Mouse (Mus musculus): ENCODE results near the gene Ccdc50.

DNA sequence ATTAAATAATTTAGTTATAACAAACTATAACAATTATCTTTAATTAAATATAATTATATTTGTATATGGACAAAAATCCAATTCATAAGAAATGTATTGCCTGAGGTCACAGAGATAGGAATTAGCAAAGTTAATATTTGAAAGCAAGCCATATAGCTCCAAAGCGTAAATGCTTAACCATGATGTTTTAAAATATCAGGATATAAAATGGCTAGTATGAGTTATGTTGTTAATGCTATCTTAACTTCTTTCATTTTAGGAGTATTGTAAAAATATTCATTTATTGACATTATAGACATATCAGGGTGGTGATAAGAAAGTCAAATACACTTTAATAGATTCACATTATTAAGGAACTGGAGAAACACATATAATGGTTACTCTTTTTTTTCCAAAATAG is 28.6 kb upstream of the Ccdc50 start:
- TF ChIP-seq POLR2A (IDR thresholded peaks at IDR 0.05; ENCODE audit: insufficient read depth, low read depth, low read length): no peak
- TF ChIP-seq CTCF (IDR thresholded peaks at IDR 0.05): no peak
- TF ChIP-seq EP300 (IDR thresholded peaks at IDR 0.05; ENCODE audit: insufficient read depth, low read depth, low read length): no peak

Measured in heart, adult 2 months (tissue).